In the genomic region with DNA sequence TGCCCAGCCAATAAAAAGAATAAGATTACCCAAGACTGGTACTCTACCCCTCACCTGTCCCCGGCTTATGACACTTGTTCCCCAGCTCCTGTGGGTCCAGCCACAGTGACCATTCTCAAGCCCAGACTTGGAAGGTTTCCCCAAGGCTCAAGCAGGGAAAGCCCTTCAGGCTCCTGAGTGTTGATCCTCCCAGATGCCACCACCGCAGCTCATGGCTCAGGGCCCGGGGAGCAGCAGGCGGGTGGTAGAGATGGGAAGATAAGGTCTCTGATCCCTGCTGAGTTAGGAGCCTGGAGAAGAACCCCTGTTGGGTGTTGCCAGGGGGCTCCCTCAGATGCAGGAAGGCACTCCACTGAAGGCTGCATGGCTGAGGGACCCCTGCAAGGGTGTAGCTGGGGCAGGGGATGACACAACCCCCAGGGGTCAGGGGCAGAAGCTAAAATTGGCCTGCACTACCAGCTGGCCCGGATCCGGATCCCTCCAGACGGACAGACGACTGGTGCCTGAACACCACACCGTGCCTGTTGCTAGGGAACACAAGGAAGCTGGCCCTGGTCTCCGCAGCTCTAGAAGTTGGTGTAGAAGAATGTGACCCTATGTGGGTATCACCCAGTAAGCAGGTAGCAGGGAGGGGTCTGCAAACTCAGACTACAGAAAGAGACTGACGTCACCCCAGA, we compare ENCODE assay signal across 11 mouse cellular contexts. TPM values are rescaled to one million over a fixed set of nuclear protein-coding genes. Genes with fewer than 3 reads are reported as not detected.
DNase-seq lines count a peak whose midpoint lies in the region; ATAC-seq lines count a peak whose summit lies in the region.
"Had no signal": no experiment of that assay in that cellular context is flagged by ENCODE, and none has a peak within 500 bp of the region (broad histone marks: within the 10 kb centered on the region; RNA-seq: fewer than 3 reads in every experiment).

No protein-coding gene starts in this region.

- no peak overlapping the region for H3K9ac ChIP-seq in hindbrain, embryonic 13.5 days
- no peak overlapping the region for H3K9ac ChIP-seq in hindbrain, embryonic 12.5 days

- peaks cover 30% of the 10 kb centered on the region for H3K36me3 ChIP-seq in hindbrain, embryonic 13.5 days
- peaks cover 20% of the 10 kb centered on the region for H3K36me3 ChIP-seq in hindbrain, embryonic 12.5 days

- H3K4me1 ChIP-seq in hindbrain, embryonic 13.5 days (replicated peaks), result peaks cover 29% of the 10 kb centered on the region
- peaks cover 25% of the 10 kb centered on the region for H3K4me1 ChIP-seq in hindbrain, embryonic 12.5 days

- peak; percentile 54 for DNase-seq in adrenal gland, adult 2 months
- DNase-seq in adrenal gland, adult 8-10 months, result no peak
- DNase-seq in R1 (ENCODE audit: low read depth, low spot score), result peak; percentile 35
- DNase-seq in right cerebral cortex, adult 18-20 months, result no peak
- DNase-seq in thymus, adult 18-20 months, result no peak
- DNase-seq: gastrocnemius, postnatal 36 days; thymus, postnatal 4 days had no signal

- peak overlapping the region; percentile 98; the same call in 1 of the 2 replicates for H3K4me2 ChIP-seq in hindbrain, embryonic 13.5 days
- H3K4me2 ChIP-seq in hindbrain, embryonic 12.5 days (replicated peaks), result no peak overlapping the region

- H3K27me3 ChIP-seq in hindbrain, embryonic 13.5 days, result no peaks in the 10 kb centered on the region
- peaks cover 3% of the 10 kb centered on the region; the same call in 1 of the 2 replicates for H3K27me3 ChIP-seq in hindbrain, embryonic 12.5 days

- no peak overlapping the region for H3K4me3 ChIP-seq in hindbrain, embryonic 13.5 days
- no peak overlapping the region for H3K4me3 ChIP-seq in hindbrain, embryonic 12.5 days

- 68% methylated on average over 11 of the region's 11 CpGs for WGBS in hindbrain, embryonic 13.5 days
- 63% methylated on average over 11 of the region's 11 CpGs for WGBS in hindbrain, embryonic 12.5 days

- ATAC-seq in hindbrain, embryonic 13.5 days (ENCODE audit: low FRiP score), result no peak
- ATAC-seq in hindbrain, embryonic 12.5 days (ENCODE audit: low FRiP score), result no peak
- 0 out of 2 replicates have a peak, but pooled peaks have one; percentile 23 for ATAC-seq in erythroid progenitor cell, adult 5-6 weeks (replicated peaks; ENCODE audit: low FRiP score, poor library complexity, severe bottlenecking)

- no peak overlapping the region for H3K27ac ChIP-seq in hindbrain, embryonic 13.5 days
- H3K27ac ChIP-seq in hindbrain, embryonic 12.5 days, result no peak overlapping the region

- H3K9me3 ChIP-seq in hindbrain, embryonic 13.5 days, result no peaks in the 10 kb centered on the region
- H3K9me3 ChIP-seq in hindbrain, embryonic 12.5 days (replicated peaks), result no peaks in the 10 kb centered on the region

RNA-seq across cellular contexts. Expression of a gene that starts 2.7 kb away (rescaled TPM):
- total RNA-seq in adrenal gland, adult 2 months (2021), result 10 to 100 TPM; 40.5 to 56.8 TPM
- polyA plus RNA-seq in adrenal gland, adult 2 months (2012; rRNA removed), result 71.6 and 79.0 TPM in 2 replicates
- total RNA-seq in adrenal gland, adult 8-10 months (2022), result 10 to 100 TPM; 44.4 to 53.9 (median 47.6) TPM
- 16.1 TPM in 2 replicates for polyA plus RNA-seq in hindbrain, embryonic 13.5 days (2015; fragmentation: Nextera tagmentation; extraction: Ambion mirVana)
- polyA plus RNA-seq in hindbrain, embryonic 12.5 days (2016; fragmentation: Nextera tagmentation; extraction: Ambion mirVana), result 20.0 and 21.6 TPM in 2 replicates
- total RNA-seq in erythroid progenitor cell, adult 5-6 weeks (2015; ENCODE audit: low replicate concordance), result 4.3 and 8.8 TPM in 2 replicates
- 1.1 and 1.2 TPM in 2 replicates for total RNA-seq in erythroid progenitor cell, adult 5-6 weeks (2017; ENCODE audit: low replicate concordance)

RNA-seq across cellular contexts. Expression of a gene that starts 7.2 kb away (rescaled TPM):
- total RNA-seq in adrenal gland, adult 2 months (2021), result 10 to 100 TPM; 31.9 to 58.8 TPM
- polyA plus RNA-seq in adrenal gland, adult 2 months (2012; rRNA removed), result 55.3 and 57.9 TPM in 2 replicates
- 10 to 100 TPM; 31.9 to 69.2 (median 51.8) TPM for total RNA-seq in adrenal gland, adult 8-10 months (2022)
- polyA plus RNA-seq in hindbrain, embryonic 13.5 days (2015; fragmentation: Nextera tagmentation; extraction: Ambion mirVana), result 0.38 and 0.43 TPM in 2 replicates
- 1.0 and 1.5 TPM in 2 replicates for polyA plus RNA-seq in hindbrain, embryonic 12.5 days (2016; fragmentation: Nextera tagmentation; extraction: Ambion mirVana)
- not detected in 2 replicates for total RNA-seq in erythroid progenitor cell, adult 5-6 weeks (2015; ENCODE audit: low replicate concordance)
- total RNA-seq in erythroid progenitor cell, adult 5-6 weeks (2017; ENCODE audit: low replicate concordance), result not detected in 2 replicates

RNA-seq across cellular contexts. Expression of a gene that starts 51.4 kb away (rescaled TPM):
- not detected for total RNA-seq in adrenal gland, adult 2 months (2021)
- 0.84 and 1.0 TPM in 2 replicates for polyA plus RNA-seq in adrenal gland, adult 2 months (2012; rRNA removed)
- not detected for total RNA-seq in adrenal gland, adult 8-10 months (2022)
- 0.81 and 0.87 TPM in 2 replicates for polyA plus RNA-seq in hindbrain, embryonic 13.5 days (2015; fragmentation: Nextera tagmentation; extraction: Ambion mirVana)
- polyA plus RNA-seq in hindbrain, embryonic 12.5 days (2016; fragmentation: Nextera tagmentation; extraction: Ambion mirVana), result 0.23 and 0.34 TPM in 2 replicates
- not detected in 2 replicates for total RNA-seq in erythroid progenitor cell, adult 5-6 weeks (2015; ENCODE audit: low replicate concordance)
- not detected in 2 replicates for total RNA-seq in erythroid progenitor cell, adult 5-6 weeks (2017; ENCODE audit: low replicate concordance)
- total RNA-seq: MEL had no signal

RNA-seq across cellular contexts. Expression of a gene that starts 52.1 kb away (rescaled TPM):
- total RNA-seq in adrenal gland, adult 2 months (2021), result 1 to 10 TPM in 1 of 2 experiments, under 1 TPM in 1; 0.98 to 5.2 TPM
- polyA plus RNA-seq in adrenal gland, adult 2 months (2012; rRNA removed), result 1.3 and 3.7 TPM in 2 replicates
- 10 to 100 TPM in 1 of 4 experiments, 1 to 10 TPM in 2, under 1 TPM in 1; 0.61 to 13.6 (median 5.5) TPM for total RNA-seq in adrenal gland, adult 8-10 months (2022)
- 2.1 and 2.4 TPM in 2 replicates for polyA plus RNA-seq in hindbrain, embryonic 13.5 days (2015; fragmentation: Nextera tagmentation; extraction: Ambion mirVana)
- polyA plus RNA-seq in hindbrain, embryonic 12.5 days (2016; fragmentation: Nextera tagmentation; extraction: Ambion mirVana), result 3.2 and 4.1 TPM in 2 replicates
- total RNA-seq in erythroid progenitor cell, adult 5-6 weeks (2015; ENCODE audit: low replicate concordance), result 2.5 TPM in 1 of 2 replicates, not detected in the other
- not detected in 2 replicates for total RNA-seq in erythroid progenitor cell, adult 5-6 weeks (2017; ENCODE audit: low replicate concordance)

RNA-seq across cellular contexts. Expression of a gene that starts 52.2 kb away (rescaled TPM):
- total RNA-seq in adrenal gland, adult 2 months (2021), result 10 to 100 TPM in 1 of 2 experiments, 1 to 10 TPM in 1; 9.8 to 13.2 TPM
- 31.9 and 37.2 TPM in 2 replicates for polyA plus RNA-seq in adrenal gland, adult 2 months (2012; rRNA removed)
- total RNA-seq in adrenal gland, adult 8-10 months (2022), result 10 to 100 TPM; 12.7 to 15.4 (median 13.6) TPM
- polyA plus RNA-seq in hindbrain, embryonic 13.5 days (2015; fragmentation: Nextera tagmentation; extraction: Ambion mirVana), result 3.2 and 3.5 TPM in 2 replicates
- 4.6 and 4.8 TPM in 2 replicates for polyA plus RNA-seq in hindbrain, embryonic 12.5 days (2016; fragmentation: Nextera tagmentation; extraction: Ambion mirVana)
- 2.9 TPM in 2 replicates for total RNA-seq in erythroid progenitor cell, adult 5-6 weeks (2015; ENCODE audit: low replicate concordance)
- 0.13 and 0.15 TPM in 2 replicates for total RNA-seq in erythroid progenitor cell, adult 5-6 weeks (2017; ENCODE audit: low replicate concordance)

Comparison
In these comparisons a context has a peak if more than half of its experiments do, and no peak if none do; other contexts are left out.
1. DNase-seq: peak in adrenal gland, adult 2 months (single experiment) and R1 (single experiment); none in adrenal gland, adult 8-10 months (single experiment), right cerebral cortex, adult 18-20 months (single experiment) and thymus, adult 18-20 months (0 of 2).
2. RNA of a gene that starts 2.7 kb away (total RNA-seq): 40.5 to 56.8 TPM in adrenal gland, adult 2 months and 44.4 to 53.9 TPM in adrenal gland, adult 8-10 months; 1.1 to 8.8 TPM in erythroid progenitor cell, adult 5-6 weeks; every median in the first group is over 4 times any median in the second.
3. RNA of a gene that starts 7.2 kb away (total RNA-seq): 31.9 to 58.8 TPM in adrenal gland, adult 2 months and 31.9 to 69.2 TPM in adrenal gland, adult 8-10 months; not detected in erythroid progenitor cell, adult 5-6 weeks; every median in the first group is over 10 times any median in the second.